Mouse (Mus musculus): Measurements from ENCODE around the gene Nfia.

- no peak for TF ChIP-seq CTCF (IDR thresholded peaks at IDR 0.05; ENCODE audit: low read depth, low read length)
- no peak for TF ChIP-seq POLR2AphosphoS5 (IDR thresholded peaks at IDR 0.05; ENCODE audit: insufficient replicate concordance, low read depth, low read length)
- no peak for TF ChIP-seq GATA1 (IDR thresholded peaks at IDR 0.05; ENCODE audit: borderline replicate concordance, low read length)
- no peak for TF ChIP-seq TAL1 (conservative IDR thresholded peaks at IDR 0.05; ENCODE audit: low read depth, low read length)
These were observed 154.2 kb downstream of the Nfia start for GRCm38 (mm10) chr4:97926607-97927308.

All from G1E (cell line).